Mouse (Mus musculus): Measurements from ENCODE around the gene Kyat3. TPM values are rescaled to one million over a fixed set of nuclear protein-coding genes. Genes with fewer than 3 reads are reported as not detected.

Gene Kyat3
- polyA plus RNA-seq, 2 experiments, result 10.0 to 19.6 TPM

- Histone ChIP-seq H3K27ac (replicated peaks; ENCODE audit: low read depth, low read length) (peak within 1 kb of the TSS; percentile 80), H3K9ac (ENCODE audit: low read depth, low read length, severe bottlenecking) (peak within 1 kb of the TSS; percentile 93), H3K9me3 (ENCODE audit: control insufficient read depth, low read length) (no peaks in the 10 kb centered on the region), H3K4me3 (replicated peaks; ENCODE audit: low read length) (peak within 1 kb of the TSS; percentile 80), H3K36me3 (ENCODE audit: control insufficient read depth, insufficient read depth, low read length) (no peaks in the 10 kb centered on the region), H3K4me2 (replicated peaks; ENCODE audit: low read depth, low read length, severe bottlenecking) (peak within 1 kb of the TSS; percentile 83), H3K27me3 (ENCODE audit: control insufficient read depth, insufficient read depth, low read length) (no peaks in the 10 kb centered on the region), H3K4me1 (ENCODE audit: control insufficient read depth, insufficient read depth, low read length) (peaks cover 12% of the 10 kb centered on the region)
- TF ChIP-seq POLR2A (IDR thresholded peaks at IDR 0.05; ENCODE audit: borderline replicate concordance, extremely low read depth, insufficient read depth, insufficient read length), result peak; percentile 100
- DNase-seq (ENCODE audit: low spot score) (peak; percentile 95), ATAC-seq (ENCODE audit: low FRiP score, low read depth) (peak; percentile 100)
- WGBS, result under 1% methylated on average over 63 of the region's 64 CpGs
Measured at GRCm38 (mm10) chr3:142764995-142765777, 64.3 kb downstream of the Kyat3 start, which contains the start of gene Gtf2b. Gtf2b (plus strand) TSS chr3:142765045.

GRCm38 (mm10) chr3:142765778-142766165 lies 64.9 kb downstream of the Kyat3 start:
- H3K27ac ChIP-seq (replicated peaks; ENCODE audit: low read depth, low read length), result no peak overlapping the region
- peak overlapping the region; percentile 93 for H3K9ac ChIP-seq (ENCODE audit: low read depth, low read length, severe bottlenecking)
- peak overlapping the region; percentile 83 for H3K4me2 ChIP-seq (replicated peaks; ENCODE audit: low read depth, low read length, severe bottlenecking)
- no peaks in the 10 kb centered on the region; the same call in 1 of the 2 replicates for H3K36me3 ChIP-seq (ENCODE audit: control insufficient read depth, insufficient read depth, low read length)
- DNase-seq (ENCODE audit: low spot score) (no peak), ATAC-seq (ENCODE audit: low FRiP score, low read depth) (no peak)
- WGBS, result 17% methylated on average over 10 of the region's 10 CpGs
- peaks cover 12% of the 10 kb centered on the region for H3K4me1 ChIP-seq (ENCODE audit: control insufficient read depth, insufficient read depth, low read length)
- TF ChIP-seq POLR2A (IDR thresholded peaks at IDR 0.05; ENCODE audit: borderline replicate concordance, extremely low read depth, insufficient read depth, insufficient read length), result no peak
- no peaks in the 10 kb centered on the region for H3K9me3 ChIP-seq (ENCODE audit: control insufficient read depth, low read length)
- no peaks in the 10 kb centered on the region for H3K27me3 ChIP-seq (ENCODE audit: control insufficient read depth, insufficient read depth, low read length)
- peak overlapping the region; percentile 80 for H3K4me3 ChIP-seq (replicated peaks; ENCODE audit: low read length)

GRCm38 (mm10) chr3:142768498-142768897 lies 67.6 kb downstream of the Kyat3 start:
- Histone ChIP-seq H3K9ac (ENCODE audit: low read depth, low read length, severe bottlenecking) (no peak overlapping the region), H3K9me3 (ENCODE audit: control insufficient read depth, low read length) (no peaks in the 10 kb centered on the region), H3K4me3 (replicated peaks; ENCODE audit: low read length) (no peak overlapping the region), H3K4me2 (replicated peaks; ENCODE audit: low read depth, low read length, severe bottlenecking) (no peak overlapping the region), H3K27me3 (ENCODE audit: control insufficient read depth, insufficient read depth, low read length) (no peaks in the 10 kb centered on the region), H3K27ac (replicated peaks; ENCODE audit: low read depth, low read length) (no peak overlapping the region), H3K4me1 (ENCODE audit: control insufficient read depth, insufficient read depth, low read length) (peaks cover 12% of the 10 kb centered on the region), H3K36me3 (ENCODE audit: control insufficient read depth, insufficient read depth, low read length) (peaks cover 19% of the 10 kb centered on the region)
- TF ChIP-seq POLR2A (IDR thresholded peaks at IDR 0.05; ENCODE audit: borderline replicate concordance, extremely low read depth, insufficient read depth, insufficient read length), result no peak
- 93% methylated on average over 6 of the region's 6 CpGs for WGBS
- ATAC-seq (ENCODE audit: low FRiP score, low read depth) (no peak), DNase-seq (ENCODE audit: low spot score) (no peak)

- peaks cover 27% of the 10 kb centered on the region for H3K36me3 ChIP-seq (ENCODE audit: control insufficient read depth, insufficient read depth, low read length)
- H3K9ac ChIP-seq (ENCODE audit: low read depth, low read length, severe bottlenecking), result no peak overlapping the region
- 63% methylated on average over 1 of the region's 1 CpGs for WGBS
- no peak for TF ChIP-seq POLR2A (IDR thresholded peaks at IDR 0.05; ENCODE audit: borderline replicate concordance, extremely low read depth, insufficient read depth, insufficient read length)
- ATAC-seq (ENCODE audit: low FRiP score, low read depth) (no peak), DNase-seq (ENCODE audit: low spot score) (no peak)
- no peak overlapping the region for H3K4me2 ChIP-seq (replicated peaks; ENCODE audit: low read depth, low read length, severe bottlenecking)
- H3K27me3 ChIP-seq (ENCODE audit: control insufficient read depth, insufficient read depth, low read length), result no peaks in the 10 kb centered on the region
- no peak overlapping the region for H3K4me3 ChIP-seq (replicated peaks; ENCODE audit: low read length)
- peaks cover 12% of the 10 kb centered on the region for H3K4me1 ChIP-seq (ENCODE audit: control insufficient read depth, insufficient read depth, low read length)
- H3K9me3 ChIP-seq (ENCODE audit: control insufficient read depth, low read length), result no peaks in the 10 kb centered on the region
- no peak overlapping the region for H3K27ac ChIP-seq (replicated peaks; ENCODE audit: low read depth, low read length)
Measured at GRCm38 (mm10) chr3:142770518-142770917, 69.7 kb downstream of the Kyat3 start.

GRCm38 (mm10) chr3:142773538-142774191 lies 72.8 kb downstream of the Kyat3 start:
- Histone ChIP-seq H3K27ac (replicated peaks; ENCODE audit: low read depth, low read length) (no peak overlapping the region), H3K27me3 (ENCODE audit: control insufficient read depth, insufficient read depth, low read length) (no peaks in the 10 kb centered on the region), H3K9ac (ENCODE audit: low read depth, low read length, severe bottlenecking) (no peak overlapping the region), H3K36me3 (ENCODE audit: control insufficient read depth, insufficient read depth, low read length) (peaks cover 43% of the 10 kb centered on the region), H3K4me2 (replicated peaks; ENCODE audit: low read depth, low read length, severe bottlenecking) (no peak overlapping the region), H3K9me3 (ENCODE audit: control insufficient read depth, low read length) (no peaks in the 10 kb centered on the region), H3K4me3 (replicated peaks; ENCODE audit: low read length) (no peak overlapping the region), H3K4me1 (ENCODE audit: control insufficient read depth, insufficient read depth, low read length) (no peaks in the 10 kb centered on the region)
- ATAC-seq (ENCODE audit: low FRiP score, low read depth) (no peak), DNase-seq (ENCODE audit: low spot score) (no peak)
- TF ChIP-seq POLR2A (IDR thresholded peaks at IDR 0.05; ENCODE audit: borderline replicate concordance, extremely low read depth, insufficient read depth, insufficient read length), result no peak
- WGBS, result 89% methylated on average over 4 of the region's 4 CpGs

All from limb, embryonic 14.5 days (tissue).